ENCODE assay signal across 7 mouse cellular contexts in the genomic region with DNA sequence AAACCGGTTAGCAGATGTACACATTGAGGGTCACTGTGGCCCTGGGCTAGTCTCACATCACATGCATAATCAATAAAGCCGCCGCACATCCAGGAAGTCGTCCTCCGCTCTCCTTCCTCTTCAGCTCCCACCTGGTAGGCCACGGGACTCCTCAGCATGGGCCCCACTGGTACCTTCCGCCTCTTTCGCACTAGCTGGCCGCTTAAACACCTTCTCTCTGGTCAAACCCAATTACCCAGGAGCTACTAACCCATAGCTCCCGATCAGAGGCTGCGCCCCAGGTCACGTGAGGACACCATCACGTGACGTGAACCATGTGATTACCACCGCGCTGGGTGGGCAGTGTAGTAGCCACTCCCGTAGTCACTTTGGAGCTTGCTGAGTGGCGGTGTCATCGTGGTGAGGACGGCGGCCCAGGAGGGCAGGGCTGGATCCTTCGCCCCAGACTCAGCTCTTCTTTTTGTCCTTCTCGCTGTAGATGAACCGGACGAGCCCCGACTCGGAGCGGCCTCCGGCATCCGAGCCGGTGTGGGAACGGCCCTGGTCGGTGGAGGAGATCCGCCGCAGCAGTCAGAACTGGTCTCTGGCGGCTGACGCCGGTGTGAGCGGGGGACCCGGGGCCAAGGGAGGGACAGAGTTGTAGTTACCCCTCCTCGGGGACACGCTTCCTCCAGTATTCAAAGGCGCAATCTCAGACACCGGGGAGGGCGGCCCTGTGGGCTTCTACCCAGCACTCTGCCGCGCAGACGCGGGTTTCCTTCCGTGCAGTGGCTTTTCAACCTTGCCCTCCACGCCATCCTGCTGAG. TPM values are rescaled to one million over a fixed set of nuclear protein-coding genes. Genes with fewer than 3 reads are reported as not detected.
DNase-seq lines count a peak whose midpoint lies in the region; ATAC-seq lines count a peak whose summit lies in the region.

Gene Washc2, plus strand, starts transcription at position 310 of the 806 bp plus-strand sequence.

- under 1% methylated on average over 51 of the region's 51 CpGs for WGBS in embryonic facial prominence, embryonic 11.5 days
- under 1% methylated on average over 51 of the region's 51 CpGs for WGBS in limb, embryonic 10.5 days
- WGBS in midbrain, embryonic 13.5 days, result under 1% methylated on average over 51 of the region's 51 CpGs

- H3K4me3 ChIP-seq in embryonic facial prominence, embryonic 11.5 days (ENCODE audit: low read depth, low read length), result peak within 1 kb of the TSS; percentile 84
- H3K4me3 ChIP-seq in limb, embryonic 10.5 days, result peak within 1 kb of the TSS; percentile 84
- peak within 1 kb of the TSS; percentile 81 for H3K4me3 ChIP-seq in midbrain, embryonic 13.5 days (replicated peaks)

- ATAC-seq in embryonic facial prominence, embryonic 11.5 days (replicated peaks; ENCODE audit: insufficient number of reproducible peaks, low FRiP score, low TSS enrichment, low read depth), result peak; percentile 97
- ATAC-seq in granulocyte monocyte progenitor cell, adult 5-6 weeks (replicated peaks; ENCODE audit: poor library complexity, severe bottlenecking), result peak; percentile 95
- peak; percentile 97 for ATAC-seq in midbrain, embryonic 13.5 days

- no peaks in the 10 kb centered on the region for H3K27me3 ChIP-seq in embryonic facial prominence, embryonic 11.5 days (ENCODE audit: control insufficient read depth, insufficient read depth, low read length)
- H3K27me3 ChIP-seq in limb, embryonic 10.5 days (ENCODE audit: low read depth, poor library complexity, severe bottlenecking), result no peaks in the 10 kb centered on the region
- H3K27me3 ChIP-seq in midbrain, embryonic 13.5 days, result no peaks in the 10 kb centered on the region

- DNase-seq in adrenal gland, postnatal 14 days, result peak; percentile 97
- DNase-seq in embryonic facial prominence, embryonic 11.5 days (ENCODE audit: low spot score), result peak; percentile 96
- DNase-seq in kidney, adult 11 months, result peak; percentile 97
- DNase-seq in limb, embryonic 10.5 days (ENCODE audit: low spot score), result peak; percentile 99
- peak; percentile 92 for DNase-seq in spleen, adult 12 weeks (ENCODE audit: low spot score)

- peak within 1 kb of the TSS; percentile 89 for H3K4me2 ChIP-seq in embryonic facial prominence, embryonic 11.5 days (ENCODE audit: low read depth, low read length)
- peak within 1 kb of the TSS; percentile 79 for H3K4me2 ChIP-seq in midbrain, embryonic 13.5 days (replicated peaks)

- no peaks in the 10 kb centered on the region for H3K9me3 ChIP-seq in embryonic facial prominence, embryonic 11.5 days (replicated peaks; ENCODE audit: control insufficient read depth, low read length)
- H3K9me3 ChIP-seq in limb, embryonic 10.5 days (replicated peaks), result no peaks in the 10 kb centered on the region
- H3K9me3 ChIP-seq in midbrain, embryonic 13.5 days, result no peaks in the 10 kb centered on the region

- H3K36me3 ChIP-seq in embryonic facial prominence, embryonic 11.5 days (replicated peaks; ENCODE audit: control insufficient read depth, insufficient read depth, low read depth, low read length), result no peaks in the 10 kb centered on the region; the same call in 1 of the 2 replicates
- peaks cover 28% of the 10 kb centered on the region for H3K36me3 ChIP-seq in limb, embryonic 10.5 days
- peaks cover 20% of the 10 kb centered on the region for H3K36me3 ChIP-seq in midbrain, embryonic 13.5 days

- H3K27ac ChIP-seq in embryonic facial prominence, embryonic 11.5 days (replicated peaks; ENCODE audit: low read depth, low read length), result peak within 1 kb of the TSS; percentile 44
- H3K27ac ChIP-seq in limb, embryonic 10.5 days, result peak within 1 kb of the TSS; percentile 86
- H3K27ac ChIP-seq in midbrain, embryonic 13.5 days, result peak within 1 kb of the TSS; percentile 83

- no peaks in the 10 kb centered on the region for H3K4me1 ChIP-seq in embryonic facial prominence, embryonic 11.5 days (ENCODE audit: control insufficient read depth, insufficient read depth, low read length)
- H3K4me1 ChIP-seq in limb, embryonic 10.5 days, result peaks cover 20% of the 10 kb centered on the region
- H3K4me1 ChIP-seq in midbrain, embryonic 13.5 days (replicated peaks), result peaks cover 18% of the 10 kb centered on the region

- H3K9ac ChIP-seq in embryonic facial prominence, embryonic 11.5 days (replicated peaks; ENCODE audit: low read length), result peak within 1 kb of the TSS; percentile 69
- H3K9ac ChIP-seq in midbrain, embryonic 13.5 days (replicated peaks), result peak within 1 kb of the TSS; percentile 82

RNA-seq across cellular contexts. Expression of gene Washc2, which starts in this region (rescaled TPM):
- total RNA-seq in adrenal gland, postnatal 14 days (2021), result 41.2 and 43.4 TPM in 2 replicates
- 47.7 and 50.5 TPM in 2 replicates for polyA plus RNA-seq in embryonic facial prominence, embryonic 11.5 days (2014; fragmentation: Nextera tagmentation; extraction: Ambion mirVana)
- 54.8 and 62.2 TPM in 2 replicates for total RNA-seq in granulocyte monocyte progenitor cell, adult 5-6 weeks (2014; fragmentation: Nextera tagmentation)
- 49.0 and 53.3 TPM in 2 replicates for total RNA-seq in granulocyte monocyte progenitor cell, adult 5-6 weeks (2017)
- polyA plus RNA-seq in limb, embryonic 10.5 days (2016; fragmentation: Nextera tagmentation; extraction: Ambion mirVana), result 47.1 and 52.7 TPM in 2 replicates
- polyA plus RNA-seq in midbrain, embryonic 13.5 days (2015; fragmentation: Nextera tagmentation; extraction: Ambion mirVana), result 64.4 and 67.1 TPM in 2 replicates

Comparison
In these comparisons a context has a peak if more than half of its experiments do, and no peak if none do; other contexts are left out.
1. Peak in every context shown above with its lines: DNase-seq, ATAC-seq, H3K4me3 ChIP-seq and H3K27ac ChIP-seq.